Mouse (Mus musculus) kidney, postnatal 36 days (tissue): Measurements from ENCODE around the gene Sdhc.

Source experiments
- DNase-seq, 2 experiments: peaks; one replicate each; pipeline ENCODE4 v3.0.0; 2021 to 2022; ENCODE audit warnings: mixed read lengths in 2 of 2

The Sdhc gene

DNA sequence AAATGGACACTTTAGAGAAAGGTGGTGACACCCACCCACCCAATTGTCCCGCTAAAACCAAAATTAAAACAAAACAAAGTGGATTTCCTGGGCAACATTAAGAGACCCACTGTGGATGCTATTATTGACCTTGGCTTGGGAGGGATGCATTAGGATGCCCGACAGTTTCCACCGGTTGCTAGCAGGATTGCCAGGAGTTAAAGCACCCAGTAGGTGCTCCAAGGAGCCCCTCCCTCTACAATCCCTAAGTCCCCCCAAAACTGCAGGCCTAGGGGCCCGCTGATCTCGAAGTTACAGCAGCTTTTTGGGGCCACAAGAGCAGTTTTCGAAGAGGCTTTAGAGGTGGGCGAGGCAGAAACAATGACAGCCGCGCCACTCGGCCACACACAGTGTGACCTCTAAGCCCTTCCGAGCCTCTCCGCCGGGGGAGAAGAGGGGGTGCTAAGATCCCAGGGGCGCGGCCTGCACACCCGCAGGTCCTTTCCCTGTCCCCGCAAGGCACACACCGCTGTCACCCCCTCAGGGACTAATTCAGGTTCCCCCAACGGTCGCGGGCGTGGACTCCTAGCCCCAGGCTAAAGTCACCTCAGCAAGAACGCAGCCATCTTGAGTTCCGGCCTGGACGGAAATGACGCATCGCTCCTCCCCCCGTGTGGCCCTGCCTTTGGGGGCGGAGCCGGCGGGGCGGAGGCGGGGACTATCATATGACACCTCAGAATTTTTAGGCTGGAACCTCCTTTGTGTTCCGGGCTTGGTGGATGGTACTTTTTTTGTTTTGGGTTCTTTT is at the start of gene Sdhc, which contains the start of gene Mpz:
Gene Sdhc, minus strand, starts transcription at position 630 of the 787 bp plus-strand sequence.
Gene Mpz, plus strand, starts transcription at position 738 of the 787 bp plus-strand sequence.
- DNase-seq = peak; percentile 96 to 98

GRCm38 (mm10) chr1:171199532-171199931 is 49.1 kb upstream of the Sdhc start:
- DNase-seq = no peak

GRCm38 (mm10) chr1:171195887-171196397 is 45.5 kb upstream of the Sdhc start, which contains the start of gene Pcp4l1:
Gene Pcp4l1, minus strand, starts transcription at chr1:171196268.
- DNase-seq = peak; percentile 56 to 65

DNA sequence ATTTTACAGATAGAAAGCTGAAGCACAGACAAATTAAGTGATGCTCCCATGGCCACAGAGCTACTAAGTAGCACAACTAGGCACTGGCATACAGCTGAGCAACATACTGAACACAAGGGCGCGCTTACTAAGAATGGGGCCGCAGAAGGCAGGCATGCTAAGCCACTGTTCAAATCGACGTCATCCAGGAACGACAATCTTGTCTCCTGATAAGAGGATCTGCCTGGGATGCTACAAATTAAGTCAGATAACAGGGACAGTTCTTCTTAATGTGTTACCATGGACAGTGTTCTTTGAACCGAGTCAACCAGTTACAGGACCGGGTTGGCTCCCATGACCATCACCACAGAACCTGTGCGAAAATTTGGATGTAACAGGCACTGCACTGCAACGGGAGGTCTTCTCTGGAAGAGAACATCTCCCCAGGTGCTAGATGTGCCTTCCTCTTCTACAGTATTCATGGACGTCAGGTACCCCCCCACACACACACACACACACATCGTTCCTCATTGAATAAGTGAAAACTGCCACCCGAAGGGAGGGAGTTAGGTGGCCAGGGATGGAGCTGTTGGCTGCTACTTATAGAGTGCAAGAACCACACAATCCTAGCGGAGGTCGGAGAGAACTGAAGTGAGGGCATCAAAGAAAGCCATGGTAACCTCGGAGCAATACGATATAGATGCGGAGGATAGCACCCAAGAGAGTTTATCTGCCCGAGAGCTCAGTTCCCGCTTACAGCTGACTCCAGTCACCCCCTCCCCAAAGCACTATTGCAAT is 44.8 kb upstream of the Sdhc start:
- no peak for DNase-seq

DNA sequence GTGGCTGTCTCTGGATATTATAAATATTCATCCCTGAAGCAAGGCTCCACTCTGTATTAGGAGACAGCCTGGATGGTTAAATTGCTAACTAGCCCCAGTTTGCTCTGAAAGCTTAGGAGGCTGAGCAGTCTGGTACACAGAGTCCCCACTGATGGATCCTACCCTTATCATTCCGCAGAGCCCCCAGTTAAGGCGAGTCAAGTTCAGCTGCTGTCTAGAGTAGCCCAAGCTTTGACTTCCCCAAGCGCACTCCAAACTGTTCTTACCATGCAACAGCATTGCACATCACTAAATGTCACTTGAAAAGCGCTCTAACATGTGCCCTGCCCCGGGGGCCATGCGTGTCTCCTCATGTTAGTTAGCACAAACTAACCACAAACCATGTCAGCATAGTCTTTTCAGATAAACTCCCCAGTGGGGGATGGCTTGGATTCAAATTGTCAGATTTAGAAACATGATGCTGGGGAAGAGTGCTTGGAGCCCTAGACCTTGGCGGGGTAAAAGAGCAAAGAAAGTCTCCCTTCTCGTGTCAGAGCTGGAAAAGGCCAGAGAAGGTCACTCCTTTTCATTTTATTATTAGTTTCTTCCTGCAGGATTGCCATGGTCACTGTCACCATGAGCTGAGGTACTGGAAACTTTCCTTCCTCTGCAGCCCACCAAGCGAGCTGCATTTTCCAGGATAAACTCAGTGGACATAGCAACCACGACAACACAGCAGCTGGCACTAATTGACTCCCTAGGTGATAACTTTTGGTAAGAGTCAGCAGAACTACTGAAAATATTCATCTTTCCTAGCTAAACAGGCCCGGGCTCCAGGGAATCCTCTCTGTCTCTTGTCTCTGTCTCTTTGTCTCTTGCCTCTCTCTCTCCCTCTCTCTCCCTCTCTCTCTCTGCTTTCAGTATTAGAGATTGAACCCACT is 43.8 kb upstream of the Sdhc start:
- DNase-seq = no peak

GRCm38 (mm10) chr1:171193093-171193840 is 42.9 kb upstream of the Sdhc start:
- DNase-seq = no peak

GRCm38 (mm10) chr1:171192283-171192682 is 41.9 kb upstream of the Sdhc start:
- no peak for DNase-seq

GRCm38 (mm10) chr1:171190832-171191231 is 40.4 kb upstream of the Sdhc start:
- DNase-seq = no peak

- no peak for DNase-seq
Observed at GRCm38 (mm10) chr1:171189476-171190114, 39.2 kb upstream of the Sdhc start.

DNA sequence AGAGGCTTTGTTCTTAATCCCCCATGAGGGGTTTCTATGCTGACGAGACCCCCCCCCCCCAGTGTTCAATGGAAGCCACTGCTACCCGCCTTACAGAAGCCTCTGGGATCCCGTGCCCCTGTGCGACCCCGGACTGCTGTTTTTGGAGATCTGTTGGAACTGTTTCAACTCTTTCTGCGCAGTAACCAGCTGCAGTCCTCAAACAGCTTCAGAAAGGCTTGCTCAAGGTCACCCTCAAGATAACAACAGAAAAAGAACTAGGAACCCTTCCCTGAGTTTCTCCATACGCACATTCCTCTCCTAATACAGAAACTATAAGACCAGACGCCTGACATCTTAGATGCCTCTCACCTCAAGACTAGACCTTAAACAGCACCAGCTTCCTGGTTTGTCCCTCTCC is 38.6 kb upstream of the Sdhc start:
- no peak for DNase-seq

DNA sequence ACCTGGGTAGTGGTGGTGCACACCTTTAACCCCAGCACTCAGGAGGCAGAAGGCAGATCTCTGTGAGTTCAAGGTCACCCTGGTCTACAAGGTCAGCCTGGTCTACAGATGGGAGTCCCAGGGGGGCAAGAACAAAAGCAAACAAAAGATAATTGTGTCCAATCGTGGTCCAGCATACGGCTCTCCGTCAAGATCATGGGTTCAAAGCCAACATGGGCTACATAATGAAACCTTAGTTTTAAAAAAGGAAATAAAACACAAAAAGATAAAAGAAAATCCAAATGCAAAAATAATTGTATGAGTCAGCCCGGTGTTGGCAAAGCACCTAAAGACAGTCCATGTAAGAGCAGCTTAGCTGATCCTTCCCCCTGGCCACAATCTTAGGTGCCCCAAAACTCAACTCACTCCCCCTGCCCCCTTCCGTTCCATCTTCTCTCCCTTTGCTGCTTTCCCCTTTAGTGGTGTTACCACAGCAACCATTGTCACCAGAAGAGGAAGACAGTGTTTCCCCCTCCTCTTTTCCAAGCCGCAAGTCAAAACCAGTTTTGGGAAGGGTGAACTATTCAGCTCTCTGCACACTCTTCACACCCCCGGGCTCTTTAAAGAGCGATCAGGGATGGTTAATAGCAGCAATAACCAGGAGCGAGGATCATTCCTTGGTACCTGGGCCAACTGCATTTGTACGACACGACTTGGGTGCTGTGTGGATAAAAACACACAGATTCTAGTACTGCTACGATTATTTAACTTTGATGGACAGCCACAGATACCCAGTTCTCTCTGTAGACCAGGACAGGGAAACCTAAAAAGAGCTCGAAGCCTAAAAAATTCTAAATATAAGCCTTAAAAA is 37.7 kb upstream of the Sdhc start:
- no peak for DNase-seq

- no peak for DNase-seq
Observed at GRCm38 (mm10) chr1:171185655-171186054, 35.3 kb upstream of the Sdhc start.

DNA sequence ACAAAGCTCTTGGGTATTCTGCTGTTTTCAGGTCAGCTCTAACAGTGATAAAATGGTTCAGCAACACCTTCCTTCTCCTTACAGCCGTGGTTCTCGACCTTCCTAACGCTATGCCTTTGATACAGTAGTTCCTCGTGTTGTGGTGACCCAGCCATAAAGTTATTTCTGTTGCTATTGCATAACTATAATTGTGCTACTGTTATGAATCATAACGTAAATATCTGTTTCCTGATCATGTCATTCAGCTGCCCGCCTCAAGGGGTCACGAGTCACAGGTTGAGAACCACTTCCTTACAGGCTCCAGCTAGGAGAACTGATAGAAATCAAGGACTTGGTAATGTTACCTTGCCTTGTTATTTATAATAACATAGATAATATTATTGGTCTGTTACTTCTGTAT is 33.9 kb upstream of the Sdhc start:
- peak; percentile 39 to 54 for DNase-seq

DNA sequence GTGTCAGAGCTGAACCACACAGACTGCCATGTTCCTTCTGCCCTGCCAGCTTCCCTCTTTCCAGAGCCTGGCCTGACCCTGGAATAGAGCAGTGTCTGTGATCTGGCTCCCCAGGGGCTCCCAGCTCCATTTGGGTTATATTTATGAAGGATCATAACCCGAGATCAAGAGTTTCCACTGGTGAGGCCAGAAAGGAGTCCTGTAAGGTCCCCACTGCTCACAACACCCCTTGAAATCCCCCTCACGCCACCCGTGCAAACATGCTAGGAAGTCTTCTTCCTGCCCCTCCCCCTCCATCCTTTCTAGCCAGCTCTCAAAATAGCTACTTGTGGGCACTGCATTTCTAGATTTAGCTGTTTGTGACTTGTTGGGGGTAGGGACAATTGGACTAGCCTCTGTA is 33.2 kb upstream of the Sdhc start:
- DNase-seq = peak; percentile 53 to 54

- no peak for DNase-seq
Observed at GRCm38 (mm10) chr1:171183025-171183424, 32.6 kb upstream of the Sdhc start.

GRCm38 (mm10) chr1:171179487-171180171 is 29.2 kb upstream of the Sdhc start:
- peak; percentile 28 to 48 for DNase-seq

DNA sequence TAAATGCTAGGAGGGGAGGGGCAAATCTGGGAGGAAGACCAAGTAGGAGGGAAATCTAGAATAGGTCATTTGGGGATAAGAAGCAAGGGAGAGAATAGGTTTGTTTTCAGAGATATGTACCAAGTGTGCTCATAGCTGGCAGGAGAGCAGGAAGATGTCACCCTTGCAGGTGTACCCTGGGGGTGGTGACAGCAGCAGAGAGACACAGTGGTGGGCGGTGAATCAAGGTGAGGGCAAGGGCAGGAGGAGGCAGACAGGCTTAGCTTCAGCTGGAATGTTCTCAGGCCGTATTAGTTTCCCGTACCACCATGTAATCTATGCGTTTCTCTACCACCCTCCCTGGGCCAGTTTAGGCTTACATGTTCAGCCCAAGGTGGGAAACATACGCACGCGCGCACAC is 22.4 kb upstream of the Sdhc start:
- no peak for DNase-seq

GRCm38 (mm10) chr1:171171138-171171537 is 20.7 kb upstream of the Sdhc start:
- DNase-seq = peak in 1 of 2 experiments; percentile 38

GRCm38 (mm10) chr1:171169913-171170312 is 19.5 kb upstream of the Sdhc start:
- no peak for DNase-seq

DNA sequence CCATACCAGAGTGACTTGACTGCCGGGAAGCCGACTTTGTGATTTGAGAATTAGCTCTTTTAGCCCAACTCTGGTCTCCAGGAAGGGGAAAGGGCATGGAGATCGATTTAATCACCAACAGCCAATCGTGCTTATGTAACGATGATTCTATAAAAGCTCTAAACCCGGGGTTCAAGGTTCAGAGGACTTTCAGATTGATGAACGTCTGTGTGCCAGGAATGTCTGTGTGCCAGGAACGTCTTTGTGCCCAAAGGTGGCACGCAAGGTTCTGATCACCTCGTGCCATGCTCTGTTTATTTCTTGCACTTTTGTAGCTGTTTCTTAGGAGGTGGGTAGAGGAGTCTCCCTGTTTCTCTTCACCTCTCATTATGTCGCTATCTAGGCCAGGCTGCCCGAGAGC is 18.5 kb upstream of the Sdhc start:
- peak; percentile 30 to 35 for DNase-seq
